Mouse (Mus musculus) heart, adult 2 months (tissue): ENCODE results near the gene Pms1.

Source experiments
- CTCF ChIP-seq: fragments of 200-600 bp; IDR thresholded peaks from 2 replicates; pipeline ENCODE4 v1.8.1; 2022; ENCODE audit warnings: antibody characterized with exemption, mild to moderate bottlenecking, moderate library complexity
- POLR2A ChIP-seq: fragments of 200-500 bp; IDR thresholded peaks from 2 replicates; pipeline ENCODE4 v1.6.1; 2011; ENCODE audit warnings: mild to moderate bottlenecking, low read depth, low read length, control low read depth; ENCODE audit not compliant: insufficient read depth

DNA sequence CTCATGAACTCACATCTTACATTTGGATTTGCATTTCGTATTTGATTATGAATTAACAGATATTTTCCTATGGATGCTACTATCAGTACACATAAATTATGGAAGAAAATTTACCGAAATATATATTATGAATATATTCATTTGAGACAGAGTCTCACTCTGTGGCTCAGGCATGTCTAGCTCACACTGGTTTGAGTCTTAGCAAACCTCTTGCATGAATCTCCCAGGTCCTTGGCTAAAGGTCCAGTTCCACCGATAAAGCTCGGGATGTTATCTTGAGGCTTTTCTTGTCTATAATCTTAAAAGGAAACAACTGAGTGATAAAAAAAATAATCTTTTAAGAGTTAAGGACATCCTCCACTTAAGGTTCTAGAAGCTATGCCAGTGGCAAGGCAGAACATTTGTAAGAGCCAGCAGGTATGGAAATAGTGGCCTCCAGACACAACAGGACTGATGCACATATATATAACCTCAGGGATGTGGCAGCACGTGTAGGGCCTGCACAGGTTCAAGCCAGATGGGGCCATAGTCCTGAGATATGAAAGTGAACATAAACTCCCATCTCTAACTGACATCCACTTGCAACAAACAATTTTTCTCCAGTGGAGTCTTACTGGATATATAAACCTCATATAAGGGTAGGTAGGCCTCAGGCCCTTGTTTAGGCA lies 28.1 kb upstream of the Pms1 start:
- TF ChIP-seq CTCF (no peak), POLR2A (no peak)
